Mouse (Mus musculus) midbrain, embryonic 11.5 days (tissue): ENCODE results near the gene Atp2b2. TPM values are rescaled to one million over a fixed set of nuclear protein-coding genes. Genes with fewer than 3 reads are reported as not detected.

Experiments used
- ATAC-seq: fragments of 200-750 bp; cut with Nextera tagmentation; 2 replicates; pipeline ENCODE4 v1.8.0; 2017; ENCODE audit warnings: moderate TSS enrichment, moderate library complexity; ENCODE audit not compliant: low FRiP score
- DNase-seq: peaks from one replicate; pipeline ENCODE4 v3.0.0; 2015; ENCODE audit warnings: low spot score; ENCODE audit errors: missing footprints
- H3K27ac ChIP-seq: fragments of 300-500 bp; sonication (generic); 2 replicates; pipeline ENCODE4 v1.5.1; 2014; ENCODE audit warnings: low read depth, low read length
- H3K27me3 ChIP-seq: fragments of 300-500 bp; sonication (generic); 2 replicates; pipeline ENCODE4 v1.6.1; 2014; ENCODE audit warnings: mild to moderate bottlenecking, low read length, moderate library complexity, mixed read lengths; ENCODE audit not compliant: control insufficient read depth, insufficient read depth
- H3K36me3 ChIP-seq: fragments of 300-500 bp; sonication (generic); 2 replicates; pipeline ENCODE4 v1.6.1; 2014; ENCODE audit warnings: mild to moderate bottlenecking, low read length, moderate library complexity, mixed read lengths; ENCODE audit not compliant: control insufficient read depth, insufficient read depth
- H3K4me1 ChIP-seq: fragments of 300-500 bp; sonication (generic); 2 replicates; pipeline ENCODE4 v1.6.1; 2014; ENCODE audit warnings: low read length; ENCODE audit not compliant: control insufficient read depth, insufficient read depth
- H3K4me2 ChIP-seq: fragments of 300-500 bp; sonication (generic); 2 replicates; pipeline ENCODE4 v1.6.1; 2014; ENCODE audit warnings: mild to moderate bottlenecking, moderate library complexity
- H3K4me3 ChIP-seq: fragments of 300-500 bp; sonication (generic); 2 replicates; pipeline ENCODE4 v1.5.1; 2014; ENCODE audit warnings: low read depth, low read length
- H3K9ac ChIP-seq: fragments of 300-500 bp; sonication (generic); 2 replicates; pipeline ENCODE4 v1.6.1; 2014; ENCODE audit warnings: low read length
- H3K9me3 ChIP-seq: fragments of 300-500 bp; sonication (generic); 2 replicates; pipeline ENCODE4 v1.6.1; 2016; ENCODE audit warnings: low read length; ENCODE audit not compliant: control insufficient read depth
- WGBS: fragments of 180-500 bp; shearing (Covaris S2); extraction: QIAGEN DNeasy Blood & Tissue Kit; methylation state at CpG from one replicate; pipeline ENCODE4 v1.1.7; 2014; 5-methylcytosine and 5-hydroxymethylcytosine counted together
- polyA plus RNA-seq: library from polyadenylated mRNA; unstranded; fragments of >200 nt; fragmentation: Nextera tagmentation; extraction: Ambion mirVana; gene quantifications from 2 replicates; pipeline ENCODE4 v1.2.1, GENCODE M21; 2014

Atp2b2 gene
- polyA plus RNA-seq, 1 experiment from 2014 or later, result 1.7 TPM

DNA sequence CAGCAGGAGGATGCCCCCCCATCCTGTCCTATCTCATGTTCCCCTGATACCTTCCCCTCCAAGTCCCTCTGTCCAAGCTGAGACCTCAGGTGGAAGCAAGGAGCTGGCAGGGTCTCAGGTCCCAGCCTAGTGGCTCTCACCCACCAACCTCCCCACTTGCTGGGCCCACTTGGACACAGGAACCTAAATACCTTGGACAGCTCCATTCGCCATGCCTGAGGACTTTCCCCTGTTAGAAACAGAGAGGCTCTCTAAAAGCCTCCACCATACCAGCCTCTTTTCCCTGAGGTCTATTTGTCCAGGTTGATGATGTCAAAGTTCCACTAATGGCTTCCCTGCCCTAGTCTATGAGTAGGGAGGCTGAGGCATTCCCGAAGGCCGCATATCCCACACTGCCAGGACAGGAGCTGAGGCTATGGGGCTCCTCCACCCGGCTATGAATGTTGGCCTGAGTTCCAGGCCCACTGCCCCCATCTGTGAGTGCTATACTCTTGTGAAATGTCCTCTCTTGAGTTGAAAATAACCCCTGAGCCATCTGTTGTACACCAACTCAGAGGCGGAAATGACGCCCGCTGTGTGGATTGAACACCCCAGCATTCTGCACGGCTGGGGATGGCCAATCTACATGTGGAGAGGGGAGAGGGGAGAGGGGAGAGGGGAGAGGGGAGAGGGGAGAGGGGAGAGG, 113.1 kb downstream of the Atp2b2 start:
- H3K4me3 ChIP-seq, result no peak overlapping the region
- ATAC-seq (no peak), DNase-seq (peak; percentile 41)
- no peak overlapping the region for H3K27ac ChIP-seq
- H3K27me3 ChIP-seq, result no peaks in the 10 kb centered on the region
- no peaks in the 10 kb centered on the region for H3K4me1 ChIP-seq
- no peak overlapping the region for H3K4me2 ChIP-seq
- WGBS, result 92% methylated on average over 7 of the region's 8 CpGs
- H3K36me3 ChIP-seq, result no peaks in the 10 kb centered on the region
- H3K9me3 ChIP-seq, result no peaks in the 10 kb centered on the region
- no peak overlapping the region for H3K9ac ChIP-seq

DNA sequence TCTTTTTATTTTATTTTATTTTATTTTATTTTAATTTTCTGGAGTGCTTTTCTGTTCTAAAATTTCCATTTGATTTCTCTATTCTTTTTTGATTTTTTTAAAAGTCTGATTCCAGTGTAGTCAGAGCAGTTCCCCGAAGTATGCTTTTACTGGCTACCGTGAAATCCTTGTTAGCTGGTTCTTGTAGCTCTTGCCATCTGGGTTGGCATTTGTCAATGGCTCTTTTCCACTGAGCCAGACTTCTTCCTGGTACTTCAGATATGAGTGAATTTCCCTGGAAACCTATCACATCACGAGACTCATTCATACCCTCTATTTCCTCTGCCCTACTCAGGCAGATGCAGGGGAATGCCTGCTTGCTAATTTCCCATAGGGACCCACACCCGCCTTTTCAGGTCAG, 119.2 kb downstream of the Atp2b2 start:
- no peaks in the 10 kb centered on the region for H3K27me3 ChIP-seq
- 78% methylated on average over 4 of the region's 4 CpGs for WGBS

DNA sequence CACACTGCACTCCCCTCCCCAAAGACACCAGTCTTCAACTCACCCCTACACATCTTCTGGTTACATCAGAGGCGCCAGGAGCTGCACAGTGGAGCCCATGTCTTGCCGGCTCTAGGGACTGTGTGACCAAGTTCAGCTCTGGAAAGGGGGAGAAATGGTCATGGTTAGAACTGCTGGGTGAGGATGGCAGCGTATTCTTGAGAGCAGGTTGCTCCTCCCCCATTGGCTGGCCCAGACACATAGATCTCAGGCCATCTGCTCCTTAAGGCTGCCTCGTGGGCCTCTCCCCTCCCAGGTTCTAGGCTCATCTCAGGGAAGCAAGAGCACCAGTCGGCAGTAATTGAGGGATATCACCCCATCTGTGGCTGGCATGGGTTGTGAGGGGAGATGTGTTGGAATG, 121.9 kb downstream of the Atp2b2 start:
- 70% methylated on average over 5 of the region's 5 CpGs for WGBS

More for the DNA sequence above, 119.2 kb downstream of the Atp2b2 start:
- Histone ChIP-seq H3K9ac (no peak overlapping the region), H3K4me2 (no peak overlapping the region), H3K9me3 (no peaks in the 10 kb centered on the region), H3K4me3 (no peak overlapping the region), H3K27ac (no peak overlapping the region), H3K4me1 (no peaks in the 10 kb centered on the region), H3K36me3 (no peaks in the 10 kb centered on the region)
- ATAC-seq (no peak), DNase-seq (no peak)

DNA sequence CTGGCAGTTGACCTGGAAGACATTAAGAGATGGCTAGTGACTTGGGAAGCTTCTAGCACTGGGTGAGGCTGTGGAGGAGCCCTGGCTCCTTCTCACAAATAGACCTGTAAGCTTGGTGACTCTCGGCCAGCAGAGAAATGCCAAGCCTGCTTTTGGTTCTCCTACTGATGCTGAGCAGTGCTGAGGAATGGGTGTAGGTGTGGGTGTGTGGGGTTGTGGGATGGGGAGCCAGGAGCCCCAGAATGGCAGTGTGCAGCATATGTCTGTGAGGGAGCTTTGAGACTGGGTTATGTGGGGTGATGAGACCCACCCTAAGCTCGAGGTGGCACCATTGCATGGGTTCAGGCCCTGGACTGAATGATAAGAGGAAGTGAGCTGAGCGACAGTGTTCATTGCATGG, 129.7 kb downstream of the Atp2b2 start:
- H3K27me3 ChIP-seq, result no peaks in the 10 kb centered on the region
- H3K9me3 ChIP-seq, result no peaks in the 10 kb centered on the region
- H3K4me2 ChIP-seq, result no peak overlapping the region
- H3K4me3 ChIP-seq, result no peak overlapping the region
- DNase-seq, result no peak
- H3K4me1 ChIP-seq, result no peaks in the 10 kb centered on the region
- H3K36me3 ChIP-seq, result no peaks in the 10 kb centered on the region
- ATAC-seq, result no peak
- no peak overlapping the region for H3K27ac ChIP-seq
- no peak overlapping the region for H3K9ac ChIP-seq
- WGBS, result 83% methylated on average over 3 of the region's 3 CpGs

More for the DNA sequence above, 121.9 kb downstream of the Atp2b2 start:
- H3K4me1 ChIP-seq, result no peaks in the 10 kb centered on the region
- no peaks in the 10 kb centered on the region for H3K36me3 ChIP-seq
- H3K9ac ChIP-seq, result no peak overlapping the region
- no peaks in the 10 kb centered on the region for H3K27me3 ChIP-seq
- ATAC-seq (no peak), DNase-seq (no peak)
- H3K27ac ChIP-seq, result no peak overlapping the region
- no peaks in the 10 kb centered on the region for H3K9me3 ChIP-seq
- no peak overlapping the region for H3K4me2 ChIP-seq
- H3K4me3 ChIP-seq, result no peak overlapping the region

DNA sequence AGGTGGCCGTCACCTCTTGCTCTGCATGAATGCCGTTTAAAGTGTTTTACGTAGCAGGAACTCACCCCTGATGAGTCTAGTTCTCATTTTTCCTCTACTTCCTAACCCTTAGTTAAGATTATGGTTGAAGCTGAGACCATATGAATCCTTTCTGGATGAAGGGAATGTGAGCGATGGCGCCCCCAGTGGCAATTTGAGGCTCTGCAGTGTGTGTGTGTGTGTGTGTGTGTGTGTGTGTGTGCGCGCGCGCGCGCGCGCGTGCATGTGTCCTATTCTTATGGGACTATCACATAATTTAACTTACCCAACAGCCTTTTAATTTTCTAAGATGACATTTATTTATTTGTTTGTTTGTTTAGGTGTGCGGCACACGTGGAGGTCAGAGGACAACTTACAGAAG, 131.3 kb downstream of the Atp2b2 start:
- Histone ChIP-seq H3K27ac (no peak overlapping the region), H3K4me3 (no peak overlapping the region), H3K9ac (no peak overlapping the region), H3K4me1 (no peaks in the 10 kb centered on the region), H3K36me3 (no peaks in the 10 kb centered on the region), H3K9me3 (no peaks in the 10 kb centered on the region), H3K27me3 (no peaks in the 10 kb centered on the region), H3K4me2 (no peak overlapping the region)
- no peak for ATAC-seq
- peak; percentile 87 for DNase-seq
- 77% methylated on average over 16 of the region's 16 CpGs for WGBS

DNA sequence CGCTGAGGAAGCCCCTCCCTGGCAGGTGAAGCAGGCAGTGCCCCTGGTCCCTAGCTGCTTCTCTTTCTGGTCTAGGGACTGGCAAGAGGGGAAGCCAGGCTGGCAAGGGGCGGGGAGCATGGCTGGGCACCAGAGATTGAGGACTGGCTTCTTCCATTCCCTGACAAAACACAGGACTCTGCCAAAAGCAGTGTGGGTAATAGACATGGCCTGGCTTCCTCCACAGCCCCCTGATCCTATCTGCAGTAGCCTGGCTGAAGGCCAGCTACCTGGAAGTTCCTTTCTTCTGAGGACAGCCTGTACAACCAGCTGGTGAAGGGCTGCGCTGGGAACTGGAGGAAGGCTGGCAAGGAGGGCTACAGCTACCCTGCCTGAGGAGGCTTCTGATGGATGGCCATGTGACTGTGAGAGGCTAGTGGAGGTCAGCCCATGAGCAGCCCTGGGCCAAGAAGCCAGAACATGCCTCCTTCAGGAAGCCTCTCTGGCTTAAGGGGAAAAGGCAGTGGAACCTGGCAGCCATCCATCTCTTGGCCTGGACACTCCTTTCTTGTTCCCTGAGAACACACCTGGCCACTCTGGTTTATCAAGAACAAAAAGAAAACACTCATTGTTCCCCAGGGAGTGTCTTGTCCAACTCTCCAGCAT, 131.9 kb downstream of the Atp2b2 start:
- ATAC-seq, result no peak

DNA sequence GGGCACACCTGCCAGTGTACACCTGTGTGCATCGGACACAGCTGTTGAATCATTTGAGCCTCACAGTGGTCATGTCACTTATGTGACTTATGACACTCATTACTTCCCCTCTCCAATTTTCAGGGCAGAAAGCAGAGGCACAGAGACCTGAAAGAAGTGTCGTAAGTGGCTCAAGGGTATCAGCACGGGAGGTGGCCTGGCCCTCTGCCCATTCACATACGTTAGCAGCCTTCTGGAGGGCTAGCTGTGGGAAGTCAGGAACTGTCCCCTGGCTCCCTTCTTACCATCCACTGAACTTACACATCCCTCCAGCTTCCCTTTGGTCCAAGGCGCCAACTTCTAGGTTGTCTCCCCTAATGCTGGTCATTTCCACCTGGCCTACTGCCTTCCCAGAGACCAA, 132.6 kb downstream of the Atp2b2 start:
- no peaks in the 10 kb centered on the region for H3K36me3 ChIP-seq
- WGBS, result 67% methylated on average over 5 of the region's 5 CpGs
- H3K27me3 ChIP-seq, result no peaks in the 10 kb centered on the region

More for the DNA sequence above, 131.9 kb downstream of the Atp2b2 start:
- Histone ChIP-seq H3K4me2 (no peak overlapping the region), H3K27ac (no peak overlapping the region), H3K4me1 (no peaks in the 10 kb centered on the region), H3K36me3 (no peaks in the 10 kb centered on the region), H3K4me3 (no peak overlapping the region), H3K9me3 (no peaks in the 10 kb centered on the region), H3K9ac (no peak overlapping the region), H3K27me3 (no peaks in the 10 kb centered on the region)
- DNase-seq, result no peak
- 79% methylated on average over 3 of the region's 3 CpGs for WGBS

DNA sequence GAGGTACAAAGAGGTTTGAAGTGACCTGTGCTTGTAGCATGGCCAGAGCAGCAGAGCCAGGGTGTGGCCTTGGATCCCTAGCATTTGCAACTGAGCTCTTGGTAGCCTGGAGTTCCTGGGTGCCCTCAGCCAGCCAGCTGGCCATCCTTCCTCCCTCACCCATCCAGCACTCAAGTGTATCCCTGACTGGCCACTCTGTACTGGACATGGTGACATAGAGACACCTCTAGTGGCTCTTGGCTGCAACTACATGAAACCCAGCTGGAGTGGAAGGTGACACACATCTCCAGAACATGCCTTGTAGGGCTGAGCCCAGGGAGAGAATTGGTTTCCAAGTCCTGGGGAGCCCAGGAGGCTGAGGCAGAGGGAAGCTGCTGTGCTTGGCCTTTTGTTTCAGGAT, 134.3 kb downstream of the Atp2b2 start:
- H3K4me2 ChIP-seq, result no peak overlapping the region
- H3K4me3 ChIP-seq, result no peak overlapping the region
- H3K9ac ChIP-seq, result no peak overlapping the region
- ATAC-seq (no peak), DNase-seq (no peak)
- no peaks in the 10 kb centered on the region for H3K9me3 ChIP-seq
- H3K36me3 ChIP-seq, result no peaks in the 10 kb centered on the region
- no peaks in the 10 kb centered on the region for H3K4me1 ChIP-seq
- no peak overlapping the region for H3K27ac ChIP-seq
- no peaks in the 10 kb centered on the region for H3K27me3 ChIP-seq

More for the DNA sequence above, 132.6 kb downstream of the Atp2b2 start:
- H3K9ac ChIP-seq, result no peak overlapping the region
- no peak for DNase-seq
- no peak overlapping the region for H3K4me2 ChIP-seq
- H3K4me1 ChIP-seq, result no peaks in the 10 kb centered on the region
- H3K27ac ChIP-seq, result no peak overlapping the region
- no peaks in the 10 kb centered on the region for H3K9me3 ChIP-seq
- no peak for ATAC-seq
- no peak overlapping the region for H3K4me3 ChIP-seq

DNA sequence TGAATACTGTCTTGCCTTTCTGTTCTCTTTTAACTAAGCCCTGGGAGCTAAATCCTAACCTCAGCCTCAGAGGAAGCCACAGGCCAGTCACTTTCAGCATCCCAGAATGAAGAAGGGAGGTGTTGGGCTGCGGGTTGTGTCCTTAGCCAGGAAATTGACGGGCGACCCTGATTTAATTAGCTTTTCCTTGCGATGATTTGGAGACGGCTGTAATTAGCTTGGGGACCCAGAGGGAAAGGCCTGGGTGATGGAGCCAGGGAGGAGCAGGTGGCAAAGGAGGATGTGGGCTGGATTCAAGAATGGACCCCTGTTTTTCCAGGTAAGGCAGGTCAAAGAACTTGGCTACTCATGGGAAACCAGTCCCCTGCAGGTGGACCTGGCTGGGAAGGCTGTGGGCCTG, 138.0 kb downstream of the Atp2b2 start:
- WGBS, result 82% methylated on average over 5 of the region's 5 CpGs
- no peaks in the 10 kb centered on the region for H3K9me3 ChIP-seq
- ATAC-seq (no peak), DNase-seq (no peak)
- no peak overlapping the region for H3K4me3 ChIP-seq
- no peaks in the 10 kb centered on the region for H3K4me1 ChIP-seq
- H3K4me2 ChIP-seq, result no peak overlapping the region
- no peaks in the 10 kb centered on the region for H3K36me3 ChIP-seq
- H3K27me3 ChIP-seq, result no peaks in the 10 kb centered on the region
- no peak overlapping the region for H3K9ac ChIP-seq
- no peak overlapping the region for H3K27ac ChIP-seq
